Mouse (Mus musculus): ENCODE results near the gene Stab1.

- TF ChIP-seq POLR2A (IDR thresholded peaks at IDR 0.05; ENCODE audit: low read depth, low read length): no peak
- peak; percentile 75 for TF ChIP-seq CTCF (conservative IDR thresholded peaks at IDR 0.05; ENCODE audit: insufficient read depth, insufficient read length, low read depth, low read length)
These were observed 49.2 kb upstream of the Stab1 start, which contains the start of gene Sema3g for GRCm38 (mm10) chr14:31217666-31218065.
